Mouse (Mus musculus) adrenal gland, postnatal 36 days (tissue): ENCODE results near the gene Gm3468. TPM values are rescaled to one million over a fixed set of nuclear protein-coding genes. Genes with fewer than 3 reads are reported as not detected.
"Not testable (repeated sequence)": the region's sequence is repeated elsewhere in the genome, so short reads cannot be mapped to it uniquely, and the experiment has no call there.

ENCODE experiments used
- DNase-seq, 2 experiments: peaks; one replicate each; pipeline ENCODE4 v3.0.0; 2021; ENCODE audit warnings: mixed read lengths in 1 of 2
- long read RNA-seq, 2 experiments: library from polyadenylated mRNA; stranded (forward); transcript quantifications; one replicate each; pipeline ENCODE4 v2.0.0; 2021; ENCODE audit warnings: borderline sequencing depth in 2 of 2
- total RNA-seq, 2 experiments: library from RNA; stranded (reverse); gene quantifications; 2 replicates each; pipeline ENCODE4 v1.2.3; 2021

Gm3468 gene
- under 1 TPM in 1 of 2 experiments, not detected in 1; 0.20 TPM for total RNA-seq
- long read RNA-seq, experiment 1: 0 reads
- long read RNA-seq, experiment 2: 0 reads

- peak; percentile 29 to 37 for DNase-seq
Observed at GRCm38 (mm10) chr14:6108272-6108925, at the start of gene Gm3468. Gene Gm3468 (minus strand): TSS chr14:6108665.

- not testable (repeated sequence) for DNase-seq
Observed at GRCm38 (mm10) chr14:6125707-6126106, 17.2 kb upstream of the Gm3468 start, which contains the start of gene Gm3476. Gene Gm3476 (minus strand): TSS chr14:6125807.

GRCm38 (mm10) chr14:6107500-6107899, 965 bp downstream of the Gm3468 start:
- DNase-seq: not testable (repeated sequence)

- DNase-seq: not testable (repeated sequence)
Observed at GRCm38 (mm10) chr14:6093842-6094241, 14.6 kb downstream of the Gm3468 start, which contains the start of gene Gm8206. Gene Gm8206 (minus strand): TSS chr14:6093942.

GRCm38 (mm10) chr14:6058167-6058566, 50.3 kb downstream of the Gm3468 start, which contains the start of gene Gm6337:
Gene Gm6337 (minus strand): TSS chr14:6058267.
- not testable (repeated sequence) for DNase-seq

Other genes starting within 250 kb of the Gm3468 start
- gene Gm8237, start 228.3 kb downstream of the Gm3468 start, total RNA-seq: under 1 TPM in 1 of 2 experiments, not detected in 1; 0.20 TPM
- gene Gm3248, start 146.9 kb downstream of the Gm3468 start, total RNA-seq: under 1 TPM in 1 of 2 experiments, not detected in 1; 0.20 TPM
- not detected for gene Gm3453, start 129.5 kb downstream of the Gm3468 start, total RNA-seq
- not detected for gene Gm6337, start 50.4 kb downstream of the Gm3468 start, total RNA-seq
- not detected for gene Gm8206, start 14.7 kb downstream of the Gm3468 start, total RNA-seq
- gene Gm3476, start 17.1 kb upstream of the Gm3468 start, total RNA-seq: not detected
- gene Gm21560, start 110.6 kb upstream of the Gm3468 start, total RNA-seq: not detected
- gene Gm3411, start 178.6 kb upstream of the Gm3468 start, total RNA-seq: under 1 TPM in 1 of 2 experiments, not detected in 1; 0.23 TPM
- gene Gm21103, start 196.2 kb upstream of the Gm3468 start, total RNA-seq: not detected
- gene Gm3618, start 235.0 kb upstream of the Gm3468 start, total RNA-seq: not detected